Mouse (Mus musculus) small intestine, adult 2 months (tissue): ENCODE measurements around the gene Resp18.

Experiments
- CTCF ChIP-seq: fragments of 200-500 bp; IDR thresholded peaks from 2 replicates; pipeline ENCODE4 v1.5.1; 2012; ENCODE audit warnings: low read depth, mild to moderate bottlenecking, control low read depth, inconsistent platforms, low read length, moderate library complexity, mixed read lengths; ENCODE audit not compliant: insufficient replicate concordance, insufficient read length; ENCODE audit errors: extremely low read depth
- POLR2A ChIP-seq: fragments of 200-500 bp; IDR thresholded peaks from 2 replicates; pipeline ENCODE4 v1.6.1; 2012; ENCODE audit warnings: low read depth, mild to moderate bottlenecking, control low read depth, inconsistent platforms, low read length, moderate library complexity

- TF ChIP-seq CTCF (no peak), POLR2A (no peak)
Observed at GRCm38 (mm10) chr1:75227653-75228052, 50.6 kb downstream of the Resp18 start.
